Mouse (Mus musculus): ENCODE measurements around the gene Usp25.

Gene Usp25

DNA sequence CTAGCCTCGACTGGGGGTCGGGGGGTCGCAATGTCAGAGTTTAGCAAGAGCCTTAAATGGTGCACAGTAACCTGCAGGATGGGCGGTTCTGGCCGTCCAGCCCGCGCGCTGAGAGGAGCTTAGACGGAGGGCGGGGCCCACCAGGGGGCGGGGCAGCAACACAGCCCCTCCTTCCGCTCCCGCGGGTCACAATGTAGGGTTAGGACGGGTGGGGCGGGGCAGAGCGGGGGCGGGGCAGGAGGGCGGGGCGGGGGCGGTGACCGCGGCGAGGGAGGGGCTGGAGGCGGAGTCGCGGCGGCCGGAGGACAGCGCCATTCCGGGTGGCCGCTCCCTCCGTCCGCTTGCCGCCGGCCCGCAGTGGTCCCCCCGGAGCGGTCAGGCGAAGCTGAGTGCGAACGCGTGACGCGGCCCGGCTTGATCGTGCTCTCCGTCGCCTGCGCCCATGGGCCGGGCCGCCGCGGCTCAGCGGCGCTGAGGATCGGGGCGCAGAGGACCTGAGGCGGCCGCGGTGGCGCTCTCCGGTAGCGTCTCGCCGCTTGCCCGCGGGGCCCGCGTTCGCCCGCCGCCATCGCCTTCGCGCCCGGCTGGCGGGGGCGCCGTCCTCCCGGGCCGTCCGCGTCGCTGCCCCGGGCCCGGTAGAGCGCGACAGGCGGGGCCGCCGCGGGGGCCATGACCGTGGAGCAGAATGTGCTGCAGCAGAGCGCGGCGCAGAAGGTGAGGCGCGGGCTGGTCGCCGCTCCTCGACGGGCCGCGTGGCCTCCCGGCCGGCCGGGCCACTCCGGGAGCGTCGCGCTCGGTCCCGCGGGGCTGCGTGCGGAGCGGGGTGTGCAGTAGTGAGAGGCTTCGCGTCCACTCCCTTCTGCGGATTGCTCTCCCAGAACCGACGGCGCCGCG is at the start of gene Usp25:
Gene Usp25, plus strand, starts transcription at position 280 of the 894 bp plus-strand sequence.
- POLR2A ChIA-PET, result interaction anchor here in 3 of 4 experiments (0.6 to 1.3 kb wide), 9 partner anchors 12 to 707 kb away, joined by 3 to 7 read pairs (median 3); no protein-coding TSS in a partner anchor
- CTCF ChIA-PET, result interaction anchor here in 1 of 4 experiments (0.6 kb wide), 1 partner anchor 632 kb away, joined by 5 read pairs; no protein-coding TSS in a partner anchor

DNA sequence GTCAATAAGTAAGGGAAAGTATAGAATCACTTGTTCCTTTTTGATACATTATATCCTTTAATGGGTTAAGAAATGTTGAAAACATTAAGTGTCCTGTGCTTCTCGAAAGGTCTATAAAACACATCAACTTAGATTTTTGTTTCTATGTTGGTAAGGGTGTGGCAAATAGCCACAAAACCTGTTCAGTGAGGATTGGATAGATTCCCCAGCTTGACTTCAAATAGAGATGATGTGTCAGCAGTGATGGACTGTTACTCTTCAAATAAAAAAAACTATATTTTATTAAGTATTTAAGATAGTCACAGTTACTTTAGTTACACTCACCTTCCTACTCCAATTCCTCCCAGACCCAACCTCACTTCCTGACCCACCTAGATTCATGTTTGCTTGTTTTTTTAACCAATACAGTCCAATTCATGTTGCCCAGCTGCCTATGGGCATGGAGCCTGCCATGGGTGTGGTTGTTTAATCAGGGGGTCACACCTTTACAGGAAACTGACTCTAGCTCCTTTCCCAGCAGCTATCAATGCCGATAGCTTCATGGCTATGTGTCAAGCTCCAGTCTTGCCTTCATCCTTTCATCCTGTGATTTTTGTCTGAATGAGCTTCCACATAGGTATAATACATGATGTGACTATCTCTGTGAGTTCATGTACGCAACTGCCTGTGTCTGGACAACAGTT is 45.8 kb upstream of the Usp25 start:
- CTCF ChIA-PET, result no interaction called here

DNA sequence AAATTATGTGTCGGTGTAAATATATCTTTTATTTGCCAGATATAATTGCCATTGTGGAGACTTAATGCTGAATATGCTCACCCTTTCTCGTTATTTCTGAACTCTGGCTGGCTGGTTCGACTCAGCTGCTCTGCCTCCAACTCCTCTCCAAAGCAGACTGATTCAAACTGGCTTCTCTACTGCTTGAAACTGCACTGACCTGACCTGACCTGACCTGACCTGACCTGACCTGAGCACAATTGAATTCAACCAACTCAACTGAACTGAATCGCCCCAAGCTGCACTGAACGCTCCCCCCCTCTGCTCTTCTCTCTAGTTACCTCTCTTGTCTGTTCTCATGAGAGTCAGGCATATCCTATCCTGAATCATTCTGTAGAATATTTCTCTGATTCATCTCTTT is 42.3 kb upstream of the Usp25 start:
- CTCF ChIA-PET, result no interaction called here
- POLR2A ChIA-PET, result no interaction called here

More for the DNA sequence above, 45.8 kb upstream of the Usp25 start:
- POLR2A ChIA-PET, result interaction anchor here in 1 of 4 experiments (0.6 kb wide), 1 partner anchor 535 kb away, joined by 7 read pairs; no protein-coding TSS in a partner anchor

DNA sequence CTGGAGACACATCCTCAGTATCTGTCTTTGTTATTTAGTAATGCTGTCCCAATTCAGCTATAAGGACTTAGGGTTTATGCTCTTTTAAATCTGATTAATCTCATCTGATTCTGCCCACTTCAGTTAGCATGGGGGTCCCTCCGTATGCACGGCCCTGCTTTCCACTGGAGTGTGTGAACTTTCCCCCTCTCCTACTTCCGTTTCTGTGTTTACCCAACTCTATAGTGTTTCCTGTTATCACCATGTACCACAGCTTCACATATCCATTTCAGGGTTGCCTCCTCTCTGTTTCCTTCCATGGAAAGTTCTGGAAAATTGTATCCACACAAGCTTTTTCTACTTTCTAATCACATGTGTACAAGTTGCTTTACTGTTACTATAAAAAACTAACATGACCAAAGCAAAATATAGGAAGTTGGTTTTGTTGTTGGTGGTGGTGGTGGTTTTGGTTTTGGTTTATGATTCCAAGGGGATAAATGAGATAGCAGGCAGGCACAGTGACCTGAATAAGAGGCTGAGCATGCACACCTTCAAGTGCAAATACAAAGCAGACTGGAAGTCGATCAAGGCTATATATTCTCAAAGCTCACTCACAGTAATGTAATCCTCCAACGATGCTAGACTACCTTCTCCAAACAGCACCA is 36.6 kb upstream of the Usp25 start:
- POLR2A ChIA-PET, result no interaction called here
- CTCF ChIA-PET, result no interaction called here

DNA sequence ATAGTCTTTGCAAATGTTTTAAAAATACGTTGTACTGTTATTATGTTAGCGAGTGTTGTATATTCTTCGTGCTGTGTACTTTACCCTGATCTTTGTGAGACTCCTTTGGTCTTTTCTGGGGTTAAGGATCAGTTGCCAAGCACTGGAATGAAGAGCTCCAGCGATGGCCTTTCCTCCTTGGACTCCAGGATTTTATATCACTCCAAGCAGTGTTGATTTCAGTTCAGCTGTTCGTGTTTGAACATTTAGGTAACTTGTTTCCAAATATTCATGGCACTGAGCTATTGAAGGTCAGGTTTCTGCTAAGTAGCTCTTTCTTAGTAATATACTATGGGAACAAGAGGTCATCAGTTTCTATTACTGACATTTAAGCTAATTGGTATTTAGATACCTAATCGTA is 29.8 kb upstream of the Usp25 start:
- CTCF ChIA-PET, result no interaction called here
- POLR2A ChIA-PET, result interaction anchor here in 1 of 4 experiments (0.7 kb wide), 1 partner anchor 32 kb away, joined by 4 read pairs; no protein-coding TSS in a partner anchor

DNA sequence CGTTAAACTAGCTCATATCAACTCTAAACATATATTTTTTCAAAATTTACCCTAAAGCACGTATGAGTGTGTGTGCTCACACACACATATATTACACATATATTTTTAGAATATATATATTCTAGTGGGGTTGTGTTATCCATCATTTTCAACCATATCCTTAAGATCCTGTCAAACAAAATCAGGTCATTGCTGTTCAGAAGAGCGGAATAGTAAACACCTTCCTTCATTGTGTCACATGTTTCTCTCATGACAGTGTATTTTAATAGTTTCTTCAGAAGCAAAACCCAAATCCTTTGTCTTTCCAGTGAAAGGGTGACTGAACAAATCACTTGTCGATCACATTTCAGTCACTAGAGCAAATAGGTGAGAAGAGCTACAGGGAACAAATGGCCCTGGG is 25.8 kb upstream of the Usp25 start:
- ChIA-PET CTCF (no interaction called here), POLR2A (no interaction called here)

DNA sequence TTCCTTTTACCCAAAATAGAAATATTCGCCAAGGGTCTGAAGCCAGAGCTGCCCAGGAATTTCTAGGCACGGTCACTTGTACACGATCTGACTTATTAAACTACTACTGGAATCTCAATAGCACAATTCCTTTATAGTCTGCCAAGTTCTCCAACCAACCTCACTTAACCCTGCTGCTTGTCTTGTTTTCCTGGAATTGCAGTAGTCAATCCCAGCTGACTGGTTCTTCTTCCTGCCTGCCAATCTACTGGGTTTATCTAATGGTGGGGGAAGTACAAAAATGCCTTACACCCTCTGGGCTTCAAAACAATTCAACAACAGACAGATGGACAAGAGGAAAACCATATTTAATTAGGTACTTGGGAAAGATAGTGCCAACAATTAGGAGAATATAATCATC is 9.6 kb upstream of the Usp25 start:
- ChIA-PET POLR2A (no interaction called here), CTCF (no interaction called here)

DNA sequence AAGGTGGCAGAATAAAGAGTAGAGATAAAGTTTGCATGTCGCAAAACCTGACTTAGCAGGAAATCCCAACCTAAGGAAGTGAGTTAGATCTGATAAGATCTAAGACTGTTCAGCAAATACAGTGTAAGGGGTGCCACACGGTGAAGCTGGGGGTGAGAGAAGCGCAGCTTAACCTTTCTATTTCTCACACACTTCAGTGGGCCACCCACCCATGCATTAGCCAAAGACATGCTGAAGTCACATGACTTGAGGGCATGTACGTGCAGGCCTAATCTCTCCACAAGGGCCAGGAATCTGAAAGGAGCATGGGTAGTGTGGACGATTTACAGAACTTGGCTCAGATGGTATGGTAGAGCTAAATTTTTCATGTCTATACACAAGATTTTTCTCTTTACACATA is 4.3 kb upstream of the Usp25 start:
- POLR2A ChIA-PET, result no interaction called here
- CTCF ChIA-PET, result no interaction called here

DNA sequence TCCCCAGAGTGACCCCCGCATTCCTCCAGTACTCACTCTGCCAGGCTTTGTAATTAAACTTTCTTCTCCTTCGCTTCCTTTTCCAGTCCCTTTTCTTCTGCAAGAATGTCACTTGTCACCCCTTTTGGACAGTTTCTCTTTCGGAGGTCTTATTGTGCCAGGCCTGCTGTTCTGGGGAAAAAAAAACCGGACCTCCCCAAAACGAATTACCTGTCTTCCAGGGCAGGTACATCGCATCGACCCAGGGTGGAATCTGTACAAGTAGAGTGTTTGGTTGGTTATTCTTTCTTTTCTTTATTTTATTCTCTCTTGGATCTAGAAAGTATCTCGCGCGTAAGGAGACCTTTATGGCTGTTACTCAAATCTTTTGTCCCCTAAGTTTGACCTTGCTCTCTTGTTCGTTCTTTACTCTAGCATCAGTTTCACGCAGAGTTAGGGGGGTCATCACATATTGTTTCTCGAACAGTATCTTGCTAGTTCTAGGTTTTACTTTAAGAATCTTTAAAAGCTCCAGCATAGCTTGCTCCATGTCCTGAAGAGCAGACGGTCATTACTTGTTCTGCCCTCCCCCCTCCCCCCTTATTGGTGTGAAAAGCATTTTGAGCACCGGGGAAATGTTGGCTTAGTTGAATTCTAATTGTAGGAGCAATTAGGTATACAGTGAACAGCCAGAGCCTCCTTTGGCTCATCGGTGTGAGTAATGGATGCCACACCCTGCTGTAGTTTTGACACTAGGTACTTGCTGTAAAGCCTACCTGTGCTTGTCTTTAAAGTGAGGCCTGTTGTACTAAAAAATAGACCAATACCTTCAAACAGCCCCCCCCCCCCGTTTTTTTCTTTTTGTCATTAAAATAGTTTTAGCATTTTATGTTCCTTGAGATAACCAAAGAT is 1.1 kb downstream of the Usp25 start:
- CTCF ChIA-PET, result no interaction called here
- POLR2A ChIA-PET, result no interaction called here

DNA sequence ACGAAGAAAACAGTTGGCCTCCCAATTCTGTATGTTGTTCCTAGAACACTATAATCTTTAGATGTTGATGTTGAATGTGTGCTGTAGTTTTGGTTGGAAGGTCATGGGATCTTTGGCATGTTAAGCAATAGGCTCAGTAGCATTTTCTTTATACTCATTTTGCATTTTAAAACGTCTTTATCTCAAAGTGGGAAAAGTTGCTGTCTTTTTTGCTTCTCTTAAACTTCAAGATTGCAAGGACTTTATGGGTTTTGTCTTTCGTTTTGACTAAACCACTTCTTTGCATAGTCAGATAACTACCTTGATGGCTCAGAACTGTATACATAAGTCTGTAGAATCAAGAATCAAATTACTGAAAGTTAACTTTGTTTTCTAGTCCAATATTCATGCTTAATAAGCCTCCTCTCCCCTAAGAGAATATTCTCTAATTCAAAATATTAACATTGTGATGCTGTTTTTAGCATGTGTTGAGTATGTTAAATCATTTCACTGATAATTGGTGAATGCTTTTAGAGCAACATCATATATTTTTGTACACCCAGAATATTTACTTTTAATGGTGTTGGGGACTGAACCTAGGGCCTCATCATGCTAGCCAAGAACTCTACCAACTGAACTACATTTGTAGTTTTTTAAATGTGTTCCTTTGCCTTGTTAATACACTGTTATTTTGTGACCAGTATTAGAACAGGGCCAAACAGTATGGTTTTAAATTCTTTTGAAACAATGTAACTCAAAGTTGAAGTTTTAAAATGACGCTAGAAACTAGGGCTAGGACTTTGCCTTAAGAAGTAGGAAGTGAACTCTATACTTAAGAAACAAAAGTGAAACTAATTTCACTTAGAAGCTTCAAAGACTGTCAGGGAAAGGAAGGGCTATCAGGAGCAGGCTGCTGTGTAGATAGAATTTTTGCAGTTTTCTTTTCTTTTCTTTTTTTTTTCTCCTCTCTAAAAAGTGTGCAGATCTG is 2.2 kb downstream of the Usp25 start:
- CTCF ChIA-PET, result no interaction called here
- POLR2A ChIA-PET, result no interaction called here

DNA sequence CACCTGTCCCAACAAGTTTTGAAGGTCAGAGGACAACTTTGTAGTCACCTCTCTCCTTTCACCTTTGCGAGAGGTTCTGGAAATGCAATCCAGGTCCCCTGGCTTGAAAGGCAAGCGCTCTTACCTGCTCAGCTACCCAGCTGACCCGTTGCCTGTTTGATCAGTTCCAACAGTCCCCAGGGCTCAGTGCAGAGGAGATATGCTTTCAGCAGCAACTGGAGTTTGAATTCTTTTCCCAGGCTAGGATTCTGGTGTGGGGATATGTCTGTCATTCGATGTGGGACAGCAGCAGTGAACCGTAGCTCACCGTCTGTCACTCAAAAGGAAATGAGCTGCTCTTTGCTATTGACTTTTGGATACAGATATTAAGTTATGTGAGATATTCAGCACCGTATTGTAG is 4.4 kb downstream of the Usp25 start:
- POLR2A ChIA-PET, result no interaction called here
- CTCF ChIA-PET, result interaction anchor here in 1 of 4 experiments (0.7 kb wide), 1 partner anchor 593 kb away, joined by 3 read pairs; no protein-coding TSS in a partner anchor

DNA sequence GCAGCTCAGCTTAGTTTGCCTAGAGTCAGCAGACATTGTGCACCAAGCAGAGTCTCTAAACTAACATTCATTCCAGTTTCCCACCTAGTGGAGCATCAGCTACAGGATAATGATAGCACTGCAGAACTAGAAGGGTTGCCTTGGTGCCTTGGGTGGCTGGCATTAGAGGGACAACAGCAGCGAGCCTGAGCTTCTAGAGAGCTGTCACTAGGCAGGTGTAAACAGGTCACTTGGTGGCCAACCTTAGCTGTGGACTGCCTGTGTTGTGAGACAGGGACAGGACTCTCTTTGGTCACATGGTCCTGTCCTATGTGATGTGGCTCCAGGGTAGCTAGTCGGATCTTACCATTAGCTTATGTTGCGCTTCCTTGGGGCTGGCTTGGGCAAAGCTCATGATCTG is 6.7 kb downstream of the Usp25 start:
- ChIA-PET POLR2A (interaction anchor here in 1 of 4 experiments (0.6 to 1.3 kb wide), 2 partner anchors 14 to 455 kb away, joined by 3 to 5 read pairs; no protein-coding TSS in a partner anchor), CTCF (interaction anchor here in 1 of 4 experiments (0.6 kb wide), 1 partner anchor 28 kb away, joined by 3 read pairs; no protein-coding TSS in a partner anchor)

DNA sequence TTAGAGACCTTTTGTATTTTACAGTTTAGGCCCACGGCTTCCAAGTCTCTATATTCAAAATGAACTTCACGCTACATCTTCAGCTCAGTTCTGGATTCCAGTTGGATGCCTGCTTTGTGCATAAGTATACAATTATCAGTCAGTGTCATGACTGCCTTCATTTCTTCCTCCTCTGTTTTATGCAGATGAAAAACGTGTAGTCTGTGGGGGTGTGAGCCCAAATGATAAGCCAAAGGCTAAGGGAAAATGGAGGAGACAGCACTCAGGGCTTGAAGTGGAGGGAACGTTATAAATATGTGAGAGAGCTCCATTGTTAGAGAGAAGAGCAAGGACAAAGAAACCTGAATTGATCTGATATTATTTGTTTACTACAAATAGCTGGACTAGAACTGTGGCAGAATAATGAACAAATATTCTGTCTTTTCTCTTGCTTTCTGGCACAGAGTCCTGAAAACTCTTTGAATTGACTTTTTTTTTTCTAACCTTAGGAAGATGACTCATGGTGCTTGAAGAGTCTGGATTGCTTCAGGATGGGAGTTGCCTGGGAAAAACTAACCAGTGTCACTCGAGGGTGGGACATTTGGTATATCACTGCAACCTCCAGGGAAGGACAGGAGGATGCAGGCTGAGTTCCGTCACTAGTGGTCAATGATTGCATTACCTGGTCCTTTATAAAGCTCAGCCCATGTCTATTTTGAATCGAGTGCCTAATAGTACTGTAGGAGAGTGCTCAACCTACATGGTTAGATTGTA is 10.3 kb downstream of the Usp25 start:
- POLR2A ChIA-PET, result no interaction called here
- CTCF ChIA-PET, result no interaction called here

DNA sequence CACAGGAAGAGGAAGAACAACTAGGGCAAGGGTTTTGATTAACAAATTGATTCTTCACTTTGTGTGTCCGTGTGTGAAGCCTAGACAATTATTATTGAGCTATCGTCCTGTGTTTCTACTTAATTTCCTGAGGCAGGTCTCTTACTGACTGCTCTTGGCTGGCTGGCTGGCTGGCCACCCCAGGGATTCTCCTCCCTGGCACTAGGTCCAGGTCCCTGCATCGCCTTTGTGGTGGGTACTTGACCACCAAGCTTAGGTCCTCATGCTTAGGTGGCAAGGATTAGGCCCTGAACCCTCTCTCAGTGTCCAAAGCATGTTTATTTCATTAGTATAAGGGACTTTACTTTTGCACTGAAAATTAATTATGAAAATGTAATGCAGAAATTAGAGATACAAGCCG is 12.6 kb downstream of the Usp25 start:
- CTCF ChIA-PET, result no interaction called here
- POLR2A ChIA-PET, result interaction anchor here in 1 of 4 experiments (1.2 to 1.8 kb wide), 2 partner anchors 9 to 13 kb away, joined by 5 to 6 read pairs; partner anchors contain the start of gene Usp25

DNA sequence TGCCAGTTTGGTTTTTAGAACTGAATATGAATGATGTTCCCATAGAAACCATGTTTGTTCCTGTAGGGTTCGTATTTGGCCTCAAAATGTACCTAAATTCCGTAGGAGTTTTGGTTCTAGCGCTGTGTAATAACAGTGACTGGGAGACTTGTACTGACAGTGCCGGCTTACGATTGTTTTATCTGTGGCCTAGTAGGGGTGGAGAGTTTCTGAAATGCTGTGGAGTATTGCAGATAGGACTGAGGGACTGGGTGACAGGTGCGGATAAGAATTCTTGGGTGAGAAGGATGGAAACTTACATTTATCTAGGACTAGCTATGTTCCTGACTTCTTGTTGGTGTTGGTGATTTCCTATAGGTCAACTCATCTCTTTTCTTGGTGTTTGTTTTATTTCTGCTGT is 13.4 kb downstream of the Usp25 start:
- POLR2A ChIA-PET, result interaction anchor here in 1 of 4 experiments (1.8 kb wide), 1 partner anchor 13 kb away, joined by 6 read pairs; the partner anchor contains the start of gene Usp25
- CTCF ChIA-PET, result no interaction called here

DNA sequence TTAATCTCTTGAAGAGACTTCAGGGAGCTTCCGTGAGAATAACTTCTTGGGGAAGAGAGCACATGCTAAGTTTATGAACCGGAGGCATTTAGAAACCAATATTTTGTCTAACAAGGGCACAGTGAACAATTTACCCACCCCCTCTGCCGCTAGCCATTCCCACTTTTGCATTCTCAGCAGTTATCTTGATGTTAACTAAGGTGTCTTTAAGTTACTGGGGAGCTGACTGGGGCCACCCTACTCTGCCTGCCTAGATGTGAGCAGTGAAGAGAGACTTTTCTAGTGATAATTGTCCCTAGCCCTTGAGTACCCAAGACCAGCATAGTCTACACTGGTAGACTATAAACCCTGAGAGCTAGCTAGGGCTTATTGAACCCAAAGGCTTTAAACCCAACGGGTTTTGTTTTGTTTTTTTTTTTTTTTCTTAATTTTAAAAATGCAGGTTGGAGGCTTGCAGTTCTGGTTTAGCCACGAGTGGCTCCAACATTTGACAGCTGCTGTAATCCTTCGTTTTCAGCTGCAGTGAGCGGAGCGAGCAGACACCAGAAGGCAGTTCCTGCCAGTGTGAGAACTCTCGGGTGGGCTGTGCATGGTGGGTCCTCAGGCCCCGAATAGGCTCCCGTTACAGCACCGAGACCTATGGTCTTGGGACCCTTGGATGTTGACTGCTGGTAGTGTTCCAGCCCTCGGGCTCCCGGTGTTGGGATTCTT is 14.6 kb downstream of the Usp25 start:
- ChIA-PET CTCF (no interaction called here), POLR2A (interaction anchor here in 1 of 4 experiments (1.8 kb wide), 1 partner anchor 15 kb away, joined by 5 read pairs; the partner anchor contains the start of gene Usp25)
